Mouse (Mus musculus) erythroblast, adult 5-6 weeks (primary cell): ENCODE results near the gene Rapgef5. TPM values are rescaled to one million over a fixed set of nuclear protein-coding genes. Genes with fewer than 3 reads are reported as not detected.

ENCODE experiments used
- ATAC-seq: replicated peaks from 2 replicates; pipeline ENCODE4 v1.8.0; 2016; ENCODE audit warnings: moderate number of reproducible peaks, mild to moderate bottlenecking, moderate TSS enrichment, inconsistent platforms; ENCODE audit not compliant: poor library complexity, low FRiP score, severe bottlenecking
- total RNA-seq, 2 experiments: library from RNA; stranded (forward) in 1 of 2; stranded (reverse) in 1 of 2; fragments of 150-400 nt in 1 of 2; fragments of 200-764, 138-1000 nt in 1 of 2; gene quantifications; 2 replicates each; pipeline versions ENCODE4 v1.2.3 to v1.2.4; 2015 to 2017; ENCODE audit warnings: low replicate concordance in 2 of 2

The Rapgef5 gene
- total RNA-seq, 2 experiments from 2014 or later, result 0.19 to 0.94 TPM

- ATAC-seq, result no peak
These were observed 289.3 kb downstream of the Rapgef5 start for GRCm38 (mm10) chr12:117805576-117805975.

GRCm38 (mm10) chr12:117806007-117806451 is 289.8 kb downstream of the Rapgef5 start:
- no peak for ATAC-seq

- ATAC-seq, result no peak
These were observed 290.2 kb downstream of the Rapgef5 start for GRCm38 (mm10) chr12:117806470-117806869.

- ATAC-seq, result no peak
These were observed 291.4 kb downstream of the Rapgef5 start for GRCm38 (mm10) chr12:117807637-117808036.

- no peak for ATAC-seq
These were observed 292.4 kb downstream of the Rapgef5 start for GRCm38 (mm10) chr12:117808355-117809326.
